Mouse (Mus musculus): ENCODE results near the gene Cntnap2. TPM values are rescaled to one million over a fixed set of nuclear protein-coding genes. Genes with fewer than 3 reads are reported as not detected.

The Cntnap2 gene
- polyA plus RNA-seq, 1 experiment = 0.26 TPM

DNA sequence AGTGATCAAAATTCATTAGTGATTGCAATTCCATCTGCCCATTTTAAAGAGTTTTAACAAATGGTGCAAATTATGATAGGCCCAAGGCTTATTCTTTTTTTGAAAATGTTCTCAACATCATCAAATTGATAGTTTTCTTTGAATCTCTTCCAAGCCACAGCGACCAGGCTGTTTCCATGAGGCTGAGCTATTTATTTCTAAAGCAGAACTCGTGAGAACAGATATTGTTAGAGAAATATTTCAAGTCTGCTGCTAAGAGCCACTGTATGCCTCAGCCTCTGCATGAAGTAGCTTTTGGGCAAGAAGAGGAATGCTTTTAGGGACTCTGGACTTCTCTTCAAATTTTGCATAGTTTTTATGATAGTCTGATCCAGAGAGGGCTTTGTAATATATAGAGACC, 1972.2 kb downstream of the Cntnap2 start:
- Histone ChIP-seq H3K4me1 (ENCODE audit: control insufficient read depth) (no peaks in the 10 kb centered on the region), H3K4me3 (replicated peaks) (no peak overlapping the region)

DNA sequence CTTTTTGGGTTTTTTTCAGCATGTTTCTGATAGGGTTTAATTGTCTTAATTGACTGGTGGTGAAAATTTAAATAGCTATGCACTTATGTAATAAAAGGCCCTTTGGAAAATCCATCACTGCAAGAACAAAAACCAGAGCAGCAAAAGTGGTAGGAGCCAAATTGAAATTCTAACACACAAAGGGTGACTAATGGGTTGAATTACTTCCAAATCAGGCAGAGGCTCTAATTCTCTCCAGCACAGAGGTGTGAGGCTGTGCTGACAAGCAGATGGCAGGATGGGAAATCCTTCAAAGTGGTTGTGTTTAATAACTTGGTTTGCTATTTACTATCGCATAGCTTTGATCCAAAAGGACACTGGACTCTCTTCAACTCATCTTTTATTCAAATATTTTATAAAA, 1983.4 kb downstream of the Cntnap2 start:
- H3K4me3 ChIP-seq (replicated peaks) = no peak overlapping the region
- no peak for TF ChIP-seq TAL1 (IDR thresholded peaks at IDR 0.05; ENCODE audit: low read length)
- TF ChIP-seq GATA1 (IDR thresholded peaks at IDR 0.05; ENCODE audit: low read length) = no peak
- H3K4me1 ChIP-seq (ENCODE audit: control insufficient read depth) = no peaks in the 10 kb centered on the region
- H3K36me3 ChIP-seq (ENCODE audit: control insufficient read depth) = no peaks in the 10 kb centered on the region
- H3K27me3 ChIP-seq (ENCODE audit: control insufficient read depth) = peaks cover 11% of the 10 kb centered on the region
- no peaks in the 10 kb centered on the region for H3K9me3 ChIP-seq (ENCODE audit: control insufficient read depth, low read length)

More for the DNA sequence above, 1972.2 kb downstream of the Cntnap2 start:
- Histone ChIP-seq H3K27me3 (ENCODE audit: control insufficient read depth) (no peaks in the 10 kb centered on the region), H3K9me3 (ENCODE audit: control insufficient read depth, low read length) (no peaks in the 10 kb centered on the region), H3K36me3 (ENCODE audit: control insufficient read depth) (no peaks in the 10 kb centered on the region)
- TF ChIP-seq TAL1 (IDR thresholded peaks at IDR 0.05; ENCODE audit: low read length) (no peak), GATA1 (IDR thresholded peaks at IDR 0.05; ENCODE audit: low read length) (no peak)

GRCm38 (mm10) chr6:47043586-47043985, 1984.4 kb downstream of the Cntnap2 start:
- peaks cover 11% of the 10 kb centered on the region for H3K27me3 ChIP-seq (ENCODE audit: control insufficient read depth)
- no peak for TF ChIP-seq GATA1 (IDR thresholded peaks at IDR 0.05; ENCODE audit: low read length)
- no peak for TF ChIP-seq TAL1 (IDR thresholded peaks at IDR 0.05; ENCODE audit: low read length)
- no peaks in the 10 kb centered on the region for H3K9me3 ChIP-seq (ENCODE audit: control insufficient read depth, low read length)
- no peak overlapping the region for H3K4me3 ChIP-seq (replicated peaks)
- H3K36me3 ChIP-seq (ENCODE audit: control insufficient read depth) = no peaks in the 10 kb centered on the region
- no peaks in the 10 kb centered on the region for H3K4me1 ChIP-seq (ENCODE audit: control insufficient read depth)

DNA sequence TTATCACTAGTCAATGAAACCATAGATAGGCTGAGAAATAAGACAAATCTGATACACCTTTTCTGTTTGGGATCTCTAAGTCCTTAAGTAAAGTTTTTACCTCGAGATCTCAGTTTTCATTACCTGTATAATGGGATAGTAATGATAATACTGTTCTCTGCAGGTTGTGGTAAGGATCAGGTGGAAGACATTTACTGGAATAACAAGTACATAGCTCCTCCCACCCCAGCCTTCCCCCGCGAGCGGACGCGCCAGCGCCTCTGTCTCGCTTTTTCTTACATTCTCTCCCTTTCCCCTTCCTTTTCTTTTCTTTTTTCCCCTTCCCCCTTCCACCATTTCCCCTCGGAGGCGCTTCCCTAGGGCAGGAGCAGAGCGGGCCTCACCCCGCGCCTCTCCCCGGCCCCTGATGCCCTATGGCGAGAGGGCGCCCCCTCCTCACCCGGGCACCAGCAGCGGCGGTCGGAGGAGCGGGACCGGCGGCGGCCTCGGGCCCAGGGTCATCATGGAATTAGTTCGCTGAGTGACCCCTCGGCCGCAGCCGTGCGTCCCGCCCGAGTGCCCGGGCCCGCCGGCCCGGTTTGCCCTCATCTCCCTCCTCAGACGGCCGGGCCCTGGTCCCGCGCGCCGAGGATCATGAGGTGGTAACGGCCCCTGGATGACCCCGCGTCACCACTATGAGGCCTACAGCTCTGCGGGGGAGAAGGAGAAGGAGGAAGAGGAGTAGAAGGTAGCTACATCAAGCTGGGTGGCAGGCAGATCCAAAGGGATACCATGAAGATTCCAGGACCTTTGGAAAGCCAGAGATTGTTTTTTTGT, 1985.4 kb downstream of the Cntnap2 start:
- H3K4me1 ChIP-seq (ENCODE audit: control insufficient read depth) = no peaks in the 10 kb centered on the region
- no peaks in the 10 kb centered on the region for H3K9me3 ChIP-seq (ENCODE audit: control insufficient read depth, low read length)
- no peak for TF ChIP-seq GATA1 (IDR thresholded peaks at IDR 0.05; ENCODE audit: low read length)
- TF ChIP-seq TAL1 (IDR thresholded peaks at IDR 0.05; ENCODE audit: low read length) = no peak
- no peak overlapping the region for H3K4me3 ChIP-seq (replicated peaks)
- no peaks in the 10 kb centered on the region for H3K36me3 ChIP-seq (ENCODE audit: control insufficient read depth)
- H3K27me3 ChIP-seq (ENCODE audit: control insufficient read depth) = peaks cover 11% of the 10 kb centered on the region

GRCm38 (mm10) chr6:47049051-47049450, 1989.9 kb downstream of the Cntnap2 start:
- H3K4me3 ChIP-seq (replicated peaks) = no peak overlapping the region
- H3K27me3 ChIP-seq (ENCODE audit: control insufficient read depth) = peaks cover 11% of the 10 kb centered on the region
- TF ChIP-seq GATA1 (IDR thresholded peaks at IDR 0.05; ENCODE audit: low read length) (no peak), TAL1 (IDR thresholded peaks at IDR 0.05; ENCODE audit: low read length) (no peak)
- H3K36me3 ChIP-seq (ENCODE audit: control insufficient read depth) = no peaks in the 10 kb centered on the region
- H3K9me3 ChIP-seq (ENCODE audit: control insufficient read depth, low read length) = no peaks in the 10 kb centered on the region
- H3K4me1 ChIP-seq (ENCODE audit: control insufficient read depth) = no peaks in the 10 kb centered on the region

DNA sequence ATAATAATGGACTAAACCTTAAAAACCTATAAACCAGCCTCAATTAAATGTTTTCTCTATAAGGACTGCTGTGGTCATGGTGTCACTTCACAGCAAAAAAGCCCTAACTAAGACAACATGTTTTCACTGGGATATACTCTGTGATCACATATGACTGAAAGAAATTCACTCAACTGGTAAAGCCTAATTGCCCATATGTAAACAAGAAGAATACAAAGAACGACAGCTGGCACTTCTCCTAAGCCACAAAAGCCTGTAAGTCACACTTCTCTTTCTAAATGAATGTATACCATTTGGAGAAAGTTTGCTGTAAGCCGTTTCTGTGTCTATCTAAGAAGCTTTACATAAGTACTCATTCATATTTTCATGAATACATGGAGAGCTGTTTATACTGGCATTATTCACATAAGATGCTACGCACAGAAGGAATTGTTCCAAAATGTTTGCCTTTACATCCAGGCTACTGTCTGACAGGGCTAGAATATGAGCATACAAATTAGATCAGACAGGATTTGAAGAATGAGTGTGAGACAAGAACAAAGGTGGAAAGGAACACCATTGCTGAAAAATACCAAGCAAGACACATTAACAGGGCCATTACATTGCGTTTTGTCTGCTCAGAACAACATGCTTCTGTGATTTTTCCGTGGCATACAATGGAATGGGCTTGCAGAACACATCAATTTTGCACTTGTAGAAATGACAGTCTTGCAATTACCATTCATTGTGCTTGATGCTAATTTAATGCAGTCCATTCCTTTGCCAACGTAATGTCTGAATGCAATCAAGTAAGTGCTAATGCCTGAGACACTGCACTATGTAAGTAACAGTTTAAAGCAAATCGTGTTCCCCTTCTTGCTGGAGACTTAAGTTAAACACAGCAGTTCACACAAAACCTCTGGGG, 1991.4 kb downstream of the Cntnap2 start:
- H3K27me3 ChIP-seq (ENCODE audit: control insufficient read depth) = peaks cover 3% of the 10 kb centered on the region
- H3K36me3 ChIP-seq (ENCODE audit: control insufficient read depth) = no peaks in the 10 kb centered on the region
- H3K9me3 ChIP-seq (ENCODE audit: control insufficient read depth, low read length) = no peaks in the 10 kb centered on the region
- H3K4me3 ChIP-seq (replicated peaks) = no peak overlapping the region
- TF ChIP-seq TAL1 (IDR thresholded peaks at IDR 0.05; ENCODE audit: low read length) = no peak
- no peak for TF ChIP-seq GATA1 (IDR thresholded peaks at IDR 0.05; ENCODE audit: low read length)
- no peaks in the 10 kb centered on the region for H3K4me1 ChIP-seq (ENCODE audit: control insufficient read depth)

- TF ChIP-seq GATA1 (IDR thresholded peaks at IDR 0.05; ENCODE audit: low read length) (no peak), TAL1 (IDR thresholded peaks at IDR 0.05; ENCODE audit: low read length) (no peak)
- H3K9me3 ChIP-seq (ENCODE audit: control insufficient read depth, low read length) = no peaks in the 10 kb centered on the region
- H3K4me1 ChIP-seq (ENCODE audit: control insufficient read depth) = no peaks in the 10 kb centered on the region
- no peaks in the 10 kb centered on the region for H3K36me3 ChIP-seq (ENCODE audit: control insufficient read depth)
- H3K4me3 ChIP-seq (replicated peaks) = no peak overlapping the region
- no peaks in the 10 kb centered on the region for H3K27me3 ChIP-seq (ENCODE audit: control insufficient read depth)
Measured at GRCm38 (mm10) chr6:47061341-47061740, 2002.2 kb downstream of the Cntnap2 start.

DNA sequence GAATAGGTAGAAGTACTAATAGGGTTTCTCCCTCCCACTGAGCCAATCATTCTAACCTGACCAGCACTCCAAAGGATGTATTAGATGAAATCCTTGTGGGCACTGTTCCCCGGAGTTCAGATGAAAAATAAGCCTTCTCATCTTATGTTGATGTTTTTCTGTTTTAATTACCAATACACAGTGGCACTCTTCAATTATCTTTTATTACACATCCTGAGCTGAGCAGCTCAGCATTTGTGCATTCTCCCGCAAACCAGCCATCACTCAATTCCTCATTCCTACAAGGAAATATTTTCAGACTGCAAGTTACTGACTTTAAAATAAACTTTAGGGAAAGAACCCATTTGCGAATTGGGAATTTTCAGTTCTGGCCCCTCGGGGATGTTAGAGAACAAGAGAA, 2030.8 kb downstream of the Cntnap2 start:
- Histone ChIP-seq H3K9me3 (ENCODE audit: control insufficient read depth, low read length) (no peaks in the 10 kb centered on the region), H3K36me3 (ENCODE audit: control insufficient read depth) (no peaks in the 10 kb centered on the region), H3K4me3 (replicated peaks) (no peak overlapping the region), H3K27me3 (ENCODE audit: control insufficient read depth) (no peaks in the 10 kb centered on the region), H3K4me1 (ENCODE audit: control insufficient read depth) (no peaks in the 10 kb centered on the region)
- TF ChIP-seq TAL1 (IDR thresholded peaks at IDR 0.05; ENCODE audit: low read length) = no peak
- TF ChIP-seq GATA1 (IDR thresholded peaks at IDR 0.05; ENCODE audit: low read length) = no peak

DNA sequence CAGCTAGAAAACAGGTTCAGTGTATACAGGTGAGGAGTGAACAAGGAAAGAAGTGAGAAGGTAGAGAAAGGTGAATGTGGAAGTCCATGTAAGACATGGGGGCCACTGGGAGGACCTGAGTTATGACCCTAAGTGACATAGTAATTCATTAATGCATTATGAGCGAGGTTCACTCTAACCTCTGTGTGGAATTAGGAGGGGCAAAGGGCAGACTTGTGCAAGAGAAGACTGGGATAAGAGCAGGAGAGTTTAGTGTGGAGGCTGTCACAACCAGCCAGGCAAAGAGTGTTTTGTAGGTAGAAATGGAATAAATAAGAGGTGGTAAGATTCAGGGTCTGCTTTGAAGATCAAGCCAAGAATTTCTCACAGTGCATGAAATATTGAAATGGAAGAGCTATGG, 2045.8 kb downstream of the Cntnap2 start:
- Histone ChIP-seq H3K4me3 (replicated peaks) (no peak overlapping the region), H3K27me3 (ENCODE audit: control insufficient read depth) (no peaks in the 10 kb centered on the region), H3K4me1 (ENCODE audit: control insufficient read depth) (no peaks in the 10 kb centered on the region), H3K36me3 (ENCODE audit: control insufficient read depth) (no peaks in the 10 kb centered on the region), H3K9me3 (ENCODE audit: control insufficient read depth, low read length) (no peaks in the 10 kb centered on the region)
- TF ChIP-seq TAL1 (IDR thresholded peaks at IDR 0.05; ENCODE audit: low read length) (no peak), GATA1 (IDR thresholded peaks at IDR 0.05; ENCODE audit: low read length) (no peak)

Measured in erythroblast, embryonic 14.5 days (primary cell).